Mouse (Mus musculus) CH12F3 (cell line): ENCODE measurements at regions not wholly inside any gene's neighbourhood (a gene's known extent, or its start where the extent isn't known, plus 50 kb on each side); places are given as distances from the start of the nearest gene placed in this dataset.

Experiments
- in situ Hi-C: fragments of 300-500 bp; cut with MboI; formaldehyde crosslinking; loops from 2 replicates; pipeline ENCODE4 v1.14.3; 2020; ENCODE audit warnings: low sequenced_read_pairs

- in situ Hi-C loops, result no loop called here
Measured at GRCm38 (mm10) chr4:95213026-95213425, 161.0 kb upstream of the Jun start.

- in situ Hi-C loops, result no loop called here
Measured at GRCm38 (mm10) chr4:95214026-95214425, 162.0 kb upstream of the Jun start.

- in situ Hi-C loops, result no loop called here
Measured at GRCm38 (mm10) chr4:95215187-95215586, 163.2 kb upstream of the Jun start.

- in situ Hi-C loops, result no loop called here
Measured at GRCm38 (mm10) chr4:95230461-95230860, 178.4 kb upstream of the Jun start.

- in situ Hi-C loops, result no loop called here
Measured at GRCm38 (mm10) chr4:95233034-95233433, 181.0 kb upstream of the Jun start.

GRCm38 (mm10) chr4:95234030-95234555, 182.1 kb upstream of the Jun start:
- in situ Hi-C loops, result no loop called here

- in situ Hi-C loops, result no loop called here
Measured at GRCm38 (mm10) chr4:95247977-95248376, 196.0 kb upstream of the Jun start.

- in situ Hi-C loops, result no loop called here
Measured at GRCm38 (mm10) chr4:95249031-95249430, 197.0 kb upstream of the Jun start.

- in situ Hi-C loops, result no loop called here
Measured at GRCm38 (mm10) chr4:95250083-95250482, 198.1 kb upstream of the Jun start.

GRCm38 (mm10) chr4:95269766-95270165, 217.7 kb upstream of the Jun start:
- in situ Hi-C loops, result no loop called here

- in situ Hi-C loops, result no loop called here
Measured at GRCm38 (mm10) chr4:95270389-95270788, 218.4 kb upstream of the Jun start.

- in situ Hi-C loops, result loop anchor here (25.0 kb wide), 2 partner anchors 214 to 586 kb away; partner anchors contain the start of gene Jun
Measured at GRCm38 (mm10) chr4:95276231-95276630, 224.2 kb upstream of the Jun start.

GRCm38 (mm10) chr4:95277989-95278713, 226.1 kb upstream of the Jun start:
- in situ Hi-C loops, result loop anchor here (25.0 kb wide), 2 partner anchors 216 to 584 kb away; partner anchors contain the start of gene Jun

GRCm38 (mm10) chr4:95278714-95279095, 226.7 kb upstream of the Jun start:
- in situ Hi-C loops, result loop anchor here (25.0 kb wide), 2 partner anchors 216 to 584 kb away; partner anchors contain the start of gene Jun

GRCm38 (mm10) chr4:95279200-95279599, 227.2 kb upstream of the Jun start:
- in situ Hi-C loops, result loop anchor here (25.0 kb wide), 2 partner anchors 217 to 583 kb away; partner anchors contain the start of gene Jun

GRCm38 (mm10) chr4:95282083-95282482, 230.1 kb upstream of the Jun start:
- in situ Hi-C loops, result loop anchor here (25.0 kb wide), 2 partner anchors 220 to 580 kb away; partner anchors contain the start of gene Jun

- in situ Hi-C loops, result loop anchor here (25.0 kb wide), 2 partner anchors 221 to 579 kb away; partner anchors contain the start of gene Jun
Measured at GRCm38 (mm10) chr4:95283789-95284188, 231.8 kb upstream of the Jun start.

GRCm38 (mm10) chr4:95284192-95284591, 232.2 kb upstream of the Jun start:
- in situ Hi-C loops, result loop anchor here (25.0 kb wide), 2 partner anchors 222 to 578 kb away; partner anchors contain the start of gene Jun

GRCm38 (mm10) chr4:95284696-95285095, 232.7 kb upstream of the Jun start:
- in situ Hi-C loops, result loop anchor here (25.0 kb wide), 2 partner anchors 222 to 578 kb away; partner anchors contain the start of gene Jun

- in situ Hi-C loops, result loop anchor here (25.0 kb wide), 2 partner anchors 228 to 572 kb away; partner anchors contain the start of gene Jun
Measured at GRCm38 (mm10) chr4:95290321-95290720, 238.3 kb upstream of the Jun start.

GRCm38 (mm10) chr4:95294110-95294509, 242.1 kb upstream of the Jun start:
- in situ Hi-C loops, result loop anchor here (25.0 kb wide), 2 partner anchors 232 to 568 kb away; partner anchors contain the start of gene Jun

- in situ Hi-C loops, result no loop called here
Measured at GRCm38 (mm10) chr4:95301907-95302306, 249.9 kb upstream of the Jun start.
